Mouse (Mus musculus) right cerebral cortex, adult 18-20 months (tissue): ENCODE results near the gene Gpr161.
A peak's percentile ranks its signal among the peaks of the same experiment; 100 is the strongest.

Experiments used
- DNase-seq: peaks from one replicate; pipeline ENCODE4 v3.0.0; 2022; ENCODE audit warnings: mixed read lengths

Gpr161 gene

DNA sequence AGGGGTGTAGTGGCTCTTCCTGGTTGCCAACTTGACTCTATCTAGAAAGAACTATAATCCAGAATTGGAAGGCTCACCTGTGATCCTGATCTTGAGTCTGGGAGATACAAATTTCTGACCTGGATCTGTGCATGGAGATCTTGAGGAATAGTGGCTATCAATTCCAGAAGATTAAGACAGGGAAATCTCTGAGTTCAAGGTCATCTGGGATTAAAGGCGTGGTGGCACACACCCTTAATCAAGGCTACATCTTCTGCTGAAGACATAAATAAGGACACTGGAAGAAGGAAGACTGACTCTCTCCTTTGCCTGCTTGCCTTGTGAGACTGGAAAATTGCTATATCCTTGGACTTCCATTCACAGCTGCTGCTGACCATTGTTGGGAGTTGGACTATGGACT is at the start of gene Gpr161:
Gene Gpr161, plus strand, starts transcription at position 301 of the 400 bp plus-strand sequence.
- DNase-seq, result no peak

DNA sequence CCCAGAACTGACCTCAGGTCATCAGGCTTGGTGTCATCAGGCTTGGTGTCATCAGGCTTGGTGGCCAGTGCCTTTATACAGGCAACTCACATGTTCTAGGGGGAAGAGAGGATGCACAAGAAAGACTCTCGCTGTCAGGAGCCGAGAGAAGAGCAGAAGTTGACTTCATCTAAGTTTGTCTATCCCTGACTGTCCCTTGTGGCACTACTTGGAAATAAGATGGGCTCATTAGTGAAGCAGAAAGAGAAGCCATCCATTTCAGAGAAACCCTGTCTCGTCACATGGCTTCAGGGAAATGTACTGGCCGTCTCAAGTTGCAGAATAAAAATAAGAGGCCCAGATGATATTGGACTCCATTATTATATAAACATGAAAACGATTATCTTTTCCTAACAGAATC is 49.0 kb upstream of the Gpr161 start:
- no peak for DNase-seq

DNA sequence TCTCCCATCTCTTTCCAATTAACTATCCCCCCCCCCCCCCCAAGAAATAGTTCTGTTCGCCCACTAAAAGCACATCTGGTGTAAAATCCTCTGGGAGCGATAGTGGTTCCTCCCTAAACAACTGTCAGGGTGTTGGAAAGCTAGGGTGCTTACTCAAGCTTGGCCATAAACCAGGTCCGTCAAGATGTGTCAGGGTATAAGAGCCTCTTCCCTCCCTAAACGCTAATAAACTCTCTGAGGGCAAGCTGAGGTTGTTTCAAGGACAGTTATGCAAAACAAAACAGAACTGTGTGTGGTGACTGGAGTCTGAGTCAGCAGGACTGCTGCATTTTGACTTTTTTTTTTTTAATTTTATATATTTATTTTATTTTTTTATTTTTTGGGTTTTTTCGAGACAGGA is 48.5 kb upstream of the Gpr161 start:
- no peak for DNase-seq

DNA sequence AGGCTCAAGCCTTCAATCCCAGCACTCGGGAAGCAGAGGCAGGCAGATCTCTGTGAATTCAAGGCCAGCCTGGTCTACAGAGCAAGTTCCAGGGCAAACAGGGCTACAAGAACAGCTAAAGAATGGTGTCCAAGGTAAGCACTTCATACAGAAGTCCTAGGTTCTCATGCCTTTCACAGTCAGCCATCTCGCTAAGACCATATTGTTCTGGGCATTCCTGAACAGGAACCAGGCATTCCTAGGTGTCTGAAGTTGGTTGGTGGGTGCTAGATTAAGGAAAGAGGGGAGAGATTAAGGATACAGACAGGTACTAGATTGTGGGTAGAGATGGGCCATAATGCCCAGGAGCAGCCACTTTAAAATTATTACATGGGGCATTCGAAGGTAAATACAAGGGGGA is 47.8 kb upstream of the Gpr161 start:
- DNase-seq, result no peak

DNA sequence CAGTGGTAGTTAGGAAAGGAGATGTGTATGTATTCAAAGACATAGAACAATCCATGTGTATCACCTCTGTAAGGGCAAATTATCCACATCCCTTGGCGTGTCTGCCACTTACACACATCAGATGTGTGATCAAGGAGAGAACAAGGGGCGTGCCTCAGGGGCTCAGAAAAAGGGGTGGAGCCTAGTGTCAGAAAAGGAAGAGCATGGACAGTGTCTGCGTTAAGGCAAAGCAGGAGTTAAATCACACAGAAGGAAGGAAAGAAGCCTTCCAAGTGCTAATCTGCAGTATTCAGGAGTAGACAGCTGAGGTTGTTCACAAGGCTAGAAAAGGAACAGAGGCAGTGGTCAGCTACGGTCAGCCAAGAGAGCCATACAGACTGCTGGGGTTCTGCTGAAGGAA is 46.7 kb upstream of the Gpr161 start:
- no peak for DNase-seq

DNA sequence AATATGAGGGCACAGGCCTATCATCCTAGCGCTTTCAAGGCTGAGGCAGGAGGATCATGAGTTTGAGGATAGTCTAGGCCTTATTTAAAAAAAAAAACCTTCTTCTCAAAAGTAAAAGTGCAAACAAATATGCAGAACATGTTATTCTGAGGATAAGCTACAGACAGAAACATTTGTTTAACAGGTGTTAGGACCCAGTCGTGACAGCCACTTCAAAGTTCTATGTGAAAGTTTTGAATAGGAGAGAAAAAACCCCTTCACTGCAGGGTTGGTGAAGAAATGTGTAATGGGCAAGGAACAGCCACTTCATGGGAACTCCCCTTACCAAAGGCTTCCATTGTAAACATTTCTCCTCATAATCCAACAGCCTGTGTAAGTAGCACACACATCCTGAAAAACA is 45.0 kb upstream of the Gpr161 start:
- no peak for DNase-seq

DNA sequence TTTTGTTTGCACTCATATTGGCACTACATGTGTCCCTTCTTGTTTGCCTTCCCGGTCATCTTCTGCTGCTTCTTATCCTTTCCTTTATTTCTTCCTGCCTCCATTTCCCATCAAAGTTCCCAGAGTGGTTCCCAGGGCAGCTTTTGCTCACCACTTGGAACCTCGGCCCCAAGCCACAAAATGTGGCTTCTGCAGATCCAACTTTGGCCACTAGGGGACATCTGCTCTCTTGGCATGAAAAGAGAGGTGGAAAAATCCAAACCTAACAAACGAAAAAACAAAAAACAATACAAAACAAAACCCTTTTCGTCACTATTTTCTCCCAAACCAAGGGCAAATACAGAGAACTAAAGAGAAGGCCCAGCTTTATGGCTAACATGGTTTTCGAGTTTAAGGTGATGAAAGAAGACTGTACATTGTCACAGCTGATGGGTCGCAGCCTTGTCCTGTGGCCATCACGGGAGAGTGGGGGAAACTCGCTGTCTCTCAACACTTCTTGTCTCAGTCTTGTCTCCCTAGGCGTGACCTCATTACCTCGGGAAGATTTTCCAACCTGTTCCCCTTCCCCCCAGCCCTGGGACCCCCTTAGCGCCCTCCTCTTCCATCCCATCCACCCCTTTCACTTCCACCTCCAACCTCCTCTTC is 43.4 kb upstream of the Gpr161 start:
- DNase-seq, result peak; percentile 15

DNA sequence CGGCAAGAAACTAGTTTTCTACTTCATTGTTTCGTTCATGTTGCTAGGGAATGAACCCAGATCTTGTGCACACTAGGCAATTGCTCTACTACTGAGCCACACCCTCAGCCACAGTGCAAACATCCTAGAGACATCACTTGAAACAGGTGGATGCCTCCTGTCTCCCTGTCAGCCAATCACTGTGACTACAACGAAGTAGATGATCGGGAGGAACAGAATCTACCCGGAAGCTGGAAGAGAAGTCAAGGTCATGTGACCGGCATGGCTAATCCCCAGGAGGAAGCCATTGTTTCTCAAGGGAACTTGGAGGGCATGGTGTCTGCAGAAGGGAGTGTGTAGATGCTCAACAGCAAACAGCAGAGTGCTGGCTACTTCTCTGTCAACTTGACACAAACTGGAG is 20.6 kb upstream of the Gpr161 start:
- no peak for DNase-seq

DNA sequence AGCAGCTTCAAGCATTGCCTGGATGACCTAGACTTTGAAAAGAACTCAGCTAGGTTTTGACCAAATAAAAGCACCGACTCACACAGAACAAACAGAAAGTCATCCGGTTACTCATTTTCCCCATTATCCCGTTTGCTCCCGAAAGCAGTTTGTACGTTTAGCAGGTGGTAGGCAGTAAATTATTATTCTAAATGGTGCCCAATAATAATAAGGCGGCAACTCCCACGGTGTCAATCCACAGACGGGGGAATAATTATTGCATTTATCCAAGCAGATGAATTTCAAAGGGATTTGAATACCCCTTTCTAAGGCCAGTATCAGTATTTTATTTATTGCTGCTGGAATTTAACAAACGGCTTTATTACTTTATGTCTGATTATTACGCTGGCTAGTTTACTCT is 14.8 kb upstream of the Gpr161 start:
- DNase-seq, result no peak

DNA sequence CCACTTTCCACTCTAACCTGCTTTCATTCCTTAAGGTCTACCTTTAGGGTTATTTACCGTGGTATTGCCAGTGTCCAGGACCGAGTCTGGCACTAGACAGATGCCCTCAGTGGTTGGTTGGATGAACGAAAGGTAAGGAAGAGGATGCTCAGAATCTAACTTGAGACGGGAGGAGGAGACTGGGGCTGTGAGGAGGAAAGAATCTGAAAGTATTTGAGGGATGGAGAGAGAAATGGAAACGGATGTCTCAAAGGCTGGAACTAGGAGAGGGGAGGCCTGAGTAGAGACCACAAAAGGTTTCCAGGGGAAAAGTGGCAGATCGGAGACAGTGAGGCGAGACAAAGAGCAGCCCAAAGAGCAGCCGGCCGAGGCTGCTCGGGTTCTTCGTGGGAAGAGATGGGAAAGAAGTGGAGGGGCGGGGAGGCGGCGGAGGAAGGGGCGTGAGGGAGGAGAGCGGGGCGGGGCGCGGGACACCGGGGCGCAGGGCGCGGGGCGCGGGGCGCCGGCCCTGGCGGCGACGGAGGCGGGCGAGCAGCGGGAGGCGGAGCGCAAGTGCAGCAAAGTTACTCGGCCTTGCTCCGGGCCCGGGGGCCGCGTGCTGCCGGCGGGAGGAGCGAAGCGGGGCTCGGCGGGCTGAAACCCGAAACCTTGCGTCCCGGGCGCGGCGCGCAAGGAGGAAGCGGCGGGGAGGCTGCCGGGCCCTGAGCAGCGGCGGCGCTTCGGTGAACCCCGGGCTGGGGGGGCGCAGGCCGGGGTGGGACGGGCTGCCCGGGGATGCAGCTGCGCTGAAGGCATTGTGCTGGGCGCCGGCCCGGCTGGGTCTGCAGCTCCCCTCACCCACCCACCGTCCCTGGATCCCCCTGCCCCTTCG is 14.0 kb upstream of the Gpr161 start:
- peak; percentile 40 for DNase-seq

DNA sequence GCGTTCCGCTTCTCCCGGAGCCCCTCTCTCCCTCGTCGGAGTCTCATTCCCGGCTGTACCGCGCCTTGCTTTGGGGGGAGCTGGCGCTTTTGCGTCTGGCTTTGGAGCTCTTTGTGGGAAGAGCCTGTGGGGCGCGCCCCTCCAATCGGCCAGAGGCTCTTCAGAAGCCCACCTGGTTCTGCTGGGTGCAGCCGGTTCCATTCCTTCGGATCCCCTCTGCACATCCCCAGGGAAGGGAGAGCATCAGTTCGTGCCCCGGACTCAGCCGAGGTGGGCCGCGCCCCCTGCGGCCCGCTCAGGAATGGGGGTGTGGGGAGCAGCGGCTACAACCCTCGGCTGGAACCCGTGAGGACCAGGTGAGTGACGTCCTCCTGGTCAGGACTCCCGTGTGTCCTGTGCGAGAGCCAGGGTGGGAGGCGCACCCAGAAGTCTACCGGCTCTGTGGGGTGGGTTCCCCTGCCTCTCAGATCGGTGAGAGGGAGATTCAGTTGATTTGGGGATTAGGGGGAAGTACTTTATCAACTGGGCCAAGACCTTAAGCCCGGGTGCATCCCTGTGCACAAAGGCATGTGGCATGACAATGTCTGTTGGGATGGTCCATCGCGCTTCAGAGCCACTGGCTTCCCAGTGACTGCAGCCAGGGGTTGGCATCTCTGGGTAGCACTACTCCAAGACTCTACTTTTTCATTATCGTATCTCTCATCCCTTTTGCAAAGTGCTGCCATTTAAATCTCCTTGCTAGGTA is 13.2 kb upstream of the Gpr161 start:
- no peak for DNase-seq

DNA sequence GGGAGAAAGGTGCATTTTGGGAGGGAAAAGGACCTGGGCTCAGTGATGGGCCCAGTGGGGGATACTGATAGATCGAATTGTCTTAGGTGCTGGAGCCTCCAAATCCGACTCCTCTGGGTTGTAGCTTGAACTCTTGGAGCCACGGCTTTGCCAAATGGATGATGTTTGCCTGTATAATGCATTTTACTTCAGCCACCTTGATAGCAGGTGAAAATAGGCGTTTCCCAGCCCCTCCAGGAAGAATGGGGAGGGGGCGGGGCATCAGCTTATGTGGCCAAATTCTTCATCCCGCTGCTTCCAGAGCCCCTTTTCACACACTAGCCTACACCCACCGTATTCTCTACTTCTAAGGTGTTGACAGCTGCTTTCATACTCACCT is 12.6 kb upstream of the Gpr161 start:
- no peak for DNase-seq

DNA sequence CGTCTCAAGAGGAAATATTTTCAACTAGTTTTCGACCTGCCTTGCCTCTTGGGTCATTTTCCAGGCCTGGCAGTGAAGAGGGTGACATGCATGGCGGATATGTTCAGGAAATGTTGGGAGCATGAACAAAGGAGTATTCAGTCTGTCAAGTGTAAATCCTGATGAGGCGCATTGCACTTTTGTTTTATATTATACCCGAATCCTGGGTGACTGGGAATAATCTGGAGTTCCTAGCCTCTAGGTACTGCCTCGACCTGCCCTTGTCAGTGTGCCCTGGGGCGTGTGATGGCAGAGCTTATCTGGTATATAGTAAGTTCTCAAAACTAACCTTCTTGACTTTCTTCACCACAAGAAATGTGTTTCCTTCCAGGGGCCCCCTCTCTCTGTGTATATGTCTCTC is 11.5 kb upstream of the Gpr161 start:
- no peak for DNase-seq

DNA sequence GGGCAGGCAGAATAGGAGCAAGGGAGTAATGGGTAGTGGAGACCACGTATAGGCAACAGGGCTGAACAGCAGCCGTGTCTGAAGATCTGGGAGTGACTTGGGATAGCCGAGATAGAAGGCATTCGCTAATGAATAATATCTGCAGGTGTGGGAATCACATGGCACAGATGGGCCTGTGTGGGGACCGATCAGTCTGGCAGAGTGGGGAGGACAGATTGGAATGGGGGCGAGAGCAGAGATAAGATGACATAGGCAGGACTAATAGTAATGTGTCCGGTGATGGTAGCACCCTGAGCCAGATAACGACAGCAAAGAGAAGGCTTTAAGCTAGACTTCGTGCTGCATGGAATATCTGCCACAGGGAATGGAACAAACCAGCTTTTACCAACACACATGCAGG is 7.4 kb upstream of the Gpr161 start:
- no peak for DNase-seq

DNA sequence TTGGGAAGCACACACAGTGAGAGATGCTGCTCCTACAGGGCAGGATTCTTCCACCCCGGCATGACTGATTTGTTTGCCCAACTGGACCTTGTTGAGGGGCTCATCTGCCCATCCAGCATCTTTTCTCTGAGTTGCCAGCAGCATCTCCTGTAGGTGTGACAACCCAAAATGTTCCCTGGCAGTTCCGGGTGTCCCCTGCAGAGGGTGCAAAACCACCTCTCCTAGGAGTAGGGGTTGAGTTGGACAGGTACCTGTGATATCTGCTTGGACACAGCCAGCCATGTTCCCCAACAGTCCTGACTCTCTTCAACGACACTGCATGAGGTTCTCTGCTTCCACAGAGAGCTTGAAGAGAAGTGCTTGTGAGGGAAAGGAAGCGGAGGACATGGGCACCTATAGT is 5.8 kb upstream of the Gpr161 start:
- DNase-seq, result no peak

DNA sequence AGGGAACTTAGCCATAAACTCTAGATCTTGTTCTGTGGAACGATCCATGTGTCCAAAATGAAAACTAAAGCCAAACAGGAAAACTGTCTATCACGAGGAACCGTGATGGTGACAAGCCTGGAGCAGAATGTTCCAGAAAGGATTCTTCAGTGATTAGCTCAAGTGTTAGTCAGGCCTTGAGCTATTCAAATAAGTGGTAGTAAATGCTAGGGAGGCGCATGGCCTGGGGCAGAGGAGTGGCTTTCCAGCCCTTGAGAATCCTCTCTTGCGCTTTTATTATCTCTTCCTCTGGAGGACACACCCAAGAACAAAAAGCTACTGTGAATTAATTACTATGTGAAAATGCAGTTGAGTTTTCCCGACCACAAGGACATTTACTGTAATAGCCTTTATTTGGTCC is 4.0 kb upstream of the Gpr161 start:
- no peak for DNase-seq

DNA sequence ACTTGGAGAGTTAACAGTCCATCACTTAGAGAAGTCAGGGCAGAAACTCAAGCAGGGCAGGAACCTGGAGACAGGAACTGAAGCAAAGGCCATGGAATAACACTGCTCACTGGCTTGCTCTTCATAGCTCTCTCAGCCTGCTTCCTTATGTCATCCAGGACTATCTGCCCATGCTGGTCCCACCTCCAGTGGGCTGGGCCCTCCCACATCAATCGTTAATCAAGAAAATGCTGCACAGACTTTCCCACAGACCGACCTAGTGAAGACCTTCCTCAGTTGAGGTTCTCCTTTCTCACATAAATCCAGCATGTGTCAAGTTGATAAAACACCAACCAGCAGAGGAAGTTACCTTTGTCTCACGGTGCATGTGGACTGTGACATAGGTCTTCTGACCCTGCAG is 5.5 kb downstream of the Gpr161 start:
- DNase-seq, result no peak

DNA sequence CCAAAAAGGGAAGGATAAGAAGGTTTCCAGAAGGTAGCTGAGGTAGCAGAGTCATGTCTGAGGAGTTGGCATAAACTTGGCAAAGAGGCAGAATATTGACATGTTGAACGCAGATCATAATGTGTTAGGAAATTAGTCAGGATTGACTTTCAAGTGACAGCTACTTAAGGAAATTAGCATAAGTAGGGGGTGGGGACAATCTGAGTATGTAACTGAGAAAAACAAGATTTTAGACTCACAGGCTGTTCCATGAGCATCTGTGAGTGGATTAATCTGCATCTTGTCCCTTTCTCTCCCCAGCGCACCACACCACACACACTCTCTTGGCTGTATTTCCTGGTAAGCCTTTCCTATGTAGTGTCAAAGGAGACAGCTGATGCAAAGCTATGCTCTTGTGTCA is 6.0 kb downstream of the Gpr161 start:
- DNase-seq, result no peak

DNA sequence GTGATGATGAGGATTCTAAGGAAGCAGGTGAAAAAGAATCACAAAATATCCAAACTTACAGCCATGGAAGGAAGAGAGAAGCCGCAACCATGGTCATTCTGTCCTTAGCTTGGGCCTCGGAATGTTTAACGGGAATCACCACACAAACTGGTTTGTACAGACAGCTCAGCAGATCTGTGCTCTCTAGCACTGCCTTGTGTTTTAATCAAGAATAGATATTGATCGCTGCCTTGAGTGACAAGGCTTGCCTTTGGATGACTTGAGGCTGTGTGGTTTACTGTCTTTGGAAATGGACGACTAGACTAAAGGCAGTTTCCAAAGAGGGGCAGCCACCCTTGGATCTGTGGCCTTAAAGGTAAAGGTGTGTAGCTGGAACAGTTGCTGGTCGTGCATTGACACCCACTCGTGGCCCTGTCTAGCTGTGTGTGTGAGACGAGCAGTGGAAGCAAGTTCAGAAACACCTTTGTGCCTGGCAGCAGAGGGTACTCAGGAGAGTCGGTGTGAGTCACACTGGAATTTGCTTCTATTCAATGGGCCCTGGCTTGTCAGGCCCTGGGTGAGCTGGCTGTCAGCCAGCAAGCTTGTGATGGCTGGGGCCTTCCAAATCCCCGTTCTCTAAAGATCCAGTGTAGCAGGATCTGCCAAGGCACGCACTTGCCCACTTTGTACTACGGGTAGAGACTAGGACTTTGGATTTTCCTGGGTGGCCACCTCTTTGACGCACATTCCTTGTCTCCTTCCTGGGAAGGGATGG is 7.0 kb downstream of the Gpr161 start:
- no peak for DNase-seq

DNA sequence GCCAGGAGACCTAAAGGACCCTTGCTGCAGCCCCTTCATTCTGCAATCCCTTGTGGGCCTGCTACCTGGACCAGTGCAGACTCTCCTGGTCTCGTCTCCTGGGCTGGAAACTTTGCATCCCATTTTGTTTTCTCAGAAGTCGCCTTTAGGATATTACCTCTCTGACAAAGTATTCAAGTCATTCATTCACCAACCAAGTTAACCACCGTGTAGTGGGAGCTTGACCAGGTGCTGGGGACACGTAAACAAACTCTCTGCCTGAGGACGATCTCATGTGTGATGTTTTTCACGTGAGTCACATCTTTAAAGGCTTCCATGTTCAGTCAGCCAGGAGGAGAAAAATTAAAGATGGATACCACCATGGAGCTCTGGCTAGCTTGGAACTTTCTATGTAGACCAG is 7.6 kb downstream of the Gpr161 start:
- DNase-seq, result no peak

DNA sequence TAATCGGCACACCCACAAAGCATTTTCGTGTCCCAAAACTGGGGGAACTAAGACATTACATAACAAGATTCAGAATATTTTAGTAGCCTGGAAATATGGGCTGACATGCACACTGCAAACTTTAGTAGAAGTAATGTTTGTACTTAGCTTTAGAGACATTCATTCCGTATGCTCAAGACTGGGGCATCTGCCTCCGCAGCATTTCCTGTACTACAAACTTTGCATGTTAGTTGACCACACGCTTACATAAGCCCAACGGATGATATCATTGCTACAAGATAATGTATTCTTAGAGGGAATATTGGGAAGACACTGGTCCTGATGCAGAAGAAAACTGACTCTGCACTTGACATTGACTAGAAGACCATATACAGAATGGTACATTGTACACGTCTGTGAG is 8.8 kb downstream of the Gpr161 start:
- DNase-seq, result peak; percentile 31

DNA sequence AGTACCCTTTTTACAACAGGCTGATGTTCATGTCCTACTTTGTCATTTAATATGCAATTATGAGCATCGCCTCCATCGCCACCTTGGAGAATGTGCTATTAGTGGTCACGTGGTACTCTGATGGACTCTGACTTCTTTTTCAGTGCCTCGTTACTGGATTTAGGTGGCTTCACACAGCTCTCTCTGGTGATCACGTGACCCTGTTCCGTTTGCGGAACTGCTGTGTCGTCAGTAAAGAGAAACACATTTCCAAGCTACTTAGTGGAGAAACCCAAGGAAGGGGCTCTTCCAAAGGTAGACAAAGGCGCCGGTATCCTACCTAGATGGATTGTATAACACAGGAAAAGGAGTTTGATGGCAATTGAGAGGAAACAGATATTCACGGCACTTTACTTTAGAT is 12.6 kb downstream of the Gpr161 start:
- no peak for DNase-seq

DNA sequence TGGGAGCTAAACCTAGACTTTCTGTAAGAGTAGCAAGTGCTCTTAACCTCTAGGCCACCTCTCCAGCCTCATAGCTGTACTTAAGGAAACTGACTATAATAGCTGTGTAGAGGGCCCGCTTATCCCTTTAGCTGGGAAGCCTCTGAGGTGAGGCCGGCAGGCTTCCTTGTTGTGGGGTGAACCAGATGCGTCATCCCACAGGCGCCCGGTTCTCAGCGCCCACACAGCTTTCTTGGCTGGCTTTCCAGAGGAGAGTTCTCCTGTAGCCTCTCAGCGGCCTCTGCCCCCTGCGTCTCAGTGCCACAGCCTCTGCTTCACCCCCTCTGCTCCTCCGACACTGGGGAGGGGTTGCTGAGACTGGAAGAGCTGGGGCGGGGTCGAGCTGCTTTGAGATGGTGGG is 20.8 kb downstream of the Gpr161 start:
- no peak for DNase-seq
